Mouse (Mus musculus) liver, embryonic 12.5 days (tissue): ENCODE measurements around the gene Gpr3. TPM values are rescaled to one million over a fixed set of nuclear protein-coding genes. Genes with fewer than 3 reads are reported as not detected.

Experiments
- ATAC-seq: fragments of 200-750 bp; cut with Nextera tagmentation; 2 replicates; pipeline ENCODE4 v1.8.0; 2017; ENCODE audit warnings: moderate number of reproducible peaks, mild to moderate bottlenecking, moderate library complexity
- H3K27ac ChIP-seq: fragments of 300-500 bp; sonication (generic); 2 replicates; pipeline ENCODE4 v1.5.1; 2016; ENCODE audit warnings: mild to moderate bottlenecking
- H3K27me3 ChIP-seq: fragments of 300-500 bp; sonication (generic); replicated peaks from 2 replicates; pipeline ENCODE4 v1.6.1; 2016; ENCODE audit warnings: mild to moderate bottlenecking, moderate library complexity
- H3K36me3 ChIP-seq: fragments of 300-500 bp; sonication (generic); 2 replicates; pipeline ENCODE4 v1.6.1; 2016; ENCODE audit warnings: mild to moderate bottlenecking, moderate library complexity
- H3K4me1 ChIP-seq: fragments of 300-500 bp; sonication (generic); 2 replicates; pipeline ENCODE4 v1.6.1; 2016
- H3K4me2 ChIP-seq: fragments of 300-500 bp; sonication (generic); 2 replicates; pipeline ENCODE4 v1.6.1; 2016; ENCODE audit warnings: mild to moderate bottlenecking, moderate library complexity
- H3K4me3 ChIP-seq: fragments of 300-500 bp; sonication (generic); 2 replicates; pipeline ENCODE4 v1.5.1; 2016; ENCODE audit warnings: mild to moderate bottlenecking, moderate library complexity
- H3K9ac ChIP-seq: fragments of 300-500 bp; sonication (generic); 2 replicates; pipeline ENCODE4 v1.6.1; 2016; ENCODE audit warnings: mild to moderate bottlenecking, moderate library complexity
- H3K9me3 ChIP-seq: fragments of 300-500 bp; sonication (generic); replicated peaks from 2 replicates; pipeline ENCODE4 v1.6.1; 2016; ENCODE audit warnings: mild to moderate bottlenecking, moderate library complexity
- WGBS: fragments of 180-500 bp; shearing (Covaris S2); methylation state at CpG from one replicate; pipeline ENCODE4 v1.1.7; 2016; ENCODE audit not compliant: insufficient replicate concordance; 5-methylcytosine and 5-hydroxymethylcytosine counted together
- microRNA-seq: library from miRNA; unstranded; fragments of <30 nt; microRNA quantifications from one replicate; pipeline ENCODE4, GENCODE M21; 2017
- polyA plus RNA-seq: library from polyadenylated mRNA; unstranded; fragments of >200 nt; fragmentation: Nextera tagmentation; extraction: Ambion mirVana; gene quantifications from 2 replicates; pipeline ENCODE4 v1.2.1, GENCODE M21; 2016

Gene Gpr3
- polyA plus RNA-seq, 1 experiment from 2014 or later = not detected

- Histone ChIP-seq H3K4me3 (no peak overlapping the region), H3K9me3 (no peaks in the 10 kb centered on the region), H3K27me3 (no peaks in the 10 kb centered on the region), H3K4me2 (no peak overlapping the region), H3K36me3 (peaks cover 33% of the 10 kb centered on the region), H3K27ac (no peak overlapping the region), H3K4me1 (peaks cover 32% of the 10 kb centered on the region), H3K9ac (no peak overlapping the region)
- no peak for ATAC-seq
- 86% methylated on average over 8 of the region's 8 CpGs for WGBS
These were observed 52.1 kb downstream of the Gpr3 start for GRCm38 (mm10) chr4:133160211-133160610.

GRCm38 (mm10) chr4:133159646-133160045, 52.7 kb downstream of the Gpr3 start:
- peaks cover 31% of the 10 kb centered on the region for H3K4me1 ChIP-seq

More at GRCm38 (mm10) chr4:133159646-133160045, 52.7 kb downstream of the Gpr3 start:
- Histone ChIP-seq H3K9me3 (no peaks in the 10 kb centered on the region), H3K27ac (no peak overlapping the region), H3K9ac (no peak overlapping the region), H3K27me3 (no peaks in the 10 kb centered on the region), H3K4me3 (no peak overlapping the region), H3K36me3 (peaks cover 28% of the 10 kb centered on the region), H3K4me2 (no peak overlapping the region)
- ATAC-seq = no peak
- WGBS = 74% methylated on average over 4 of the region's 4 CpGs

Small RNAs within 50 kb of the gene (microRNA-seq; reads per million reads assigned to microRNA genes)
- gene Mir7017 = not detected

Other genes with a start within 250 kb of the Gpr3 start
- 0.60 and 0.73 TPM in 2 replicates for gene Fgr, start 238.4 kb downstream of the Gpr3 start, polyA plus RNA-seq
- gene Ahdc1, start 201.3 kb downstream of the Gpr3 start, polyA plus RNA-seq = 2.9 and 3.2 TPM in 2 replicates
- 35.9 and 42.2 TPM in 2 replicates for gene Wasf2, start 82.0 kb downstream of the Gpr3 start, polyA plus RNA-seq
- 0.12 and 0.26 TPM in 2 replicates for gene Cd164l2, start 405 bp downstream of the Gpr3 start, polyA plus RNA-seq
- 2.8 and 3.6 TPM in 2 replicates for gene Map3k6, start 28.3 kb upstream of the Gpr3 start, polyA plus RNA-seq
- gene Sytl1, start 50.6 kb upstream of the Gpr3 start, polyA plus RNA-seq = 0.37 and 0.46 TPM in 2 replicates
- 47.6 and 48.4 TPM in 2 replicates for gene Tmem222, start 65.3 kb upstream of the Gpr3 start, polyA plus RNA-seq
- gene Wdtc1, start 140.9 kb upstream of the Gpr3 start, polyA plus RNA-seq = 10.0 and 11.2 TPM in 2 replicates
- 4.2 and 4.9 TPM in 2 replicates for gene Slc9a1, start 157.2 kb upstream of the Gpr3 start, polyA plus RNA-seq